Mouse (Mus musculus) kidney, postnatal 0 days (tissue): Measurements from ENCODE around the gene Gm9774. TPM values are rescaled to one million over a fixed set of nuclear protein-coding genes. Genes with fewer than 3 reads are reported as not detected.

Experiments used
- ATAC-seq: fragments of 200-750 bp; cut with Nextera tagmentation; replicated peaks from 2 replicates; pipeline ENCODE4 v1.8.0; 2017; ENCODE audit warnings: low read depth, moderate number of reproducible peaks, moderate TSS enrichment, moderate library complexity; ENCODE audit not compliant: low FRiP score
- DNase-seq: peaks from one replicate; pipeline ENCODE4 v3.0.0-alpha.2; 2016; ENCODE audit warnings: low spot score
- H3K27ac ChIP-seq: fragments of 300-500 bp; sonication (generic); 2 replicates; pipeline ENCODE4 v1.5.1; 2014; ENCODE audit warnings: mild to moderate bottlenecking
- H3K27me3 ChIP-seq: fragments of 300-500 bp; sonication (generic); 2 replicates; pipeline ENCODE4 v1.6.1; 2014; ENCODE audit warnings: low read length, mixed read lengths; ENCODE audit not compliant: insufficient read depth
- H3K36me3 ChIP-seq: fragments of 300-500 bp; sonication (generic); 2 replicates; pipeline ENCODE4 v1.6.1; 2014; ENCODE audit warnings: low read length, mixed read lengths; ENCODE audit not compliant: insufficient read depth
- H3K4me1 ChIP-seq: fragments of 300-500 bp; sonication (generic); replicated peaks from 2 replicates; pipeline ENCODE4 v1.6.1; 2014; ENCODE audit warnings: antibody characterized with exemption, low read length, mixed read lengths; ENCODE audit not compliant: insufficient read depth
- H3K4me2 ChIP-seq: fragments of 300-500 bp; sonication (generic); 2 replicates; pipeline ENCODE4 v1.6.1; 2014; ENCODE audit warnings: mild to moderate bottlenecking, low read length, moderate library complexity, mixed read lengths
- H3K4me3 ChIP-seq: fragments of 300-500 bp; sonication (generic); replicated peaks from 2 replicates; pipeline ENCODE4 v1.5.1; 2014; ENCODE audit warnings: low read depth, low read length
- H3K9ac ChIP-seq: fragments of 300-500 bp; sonication (generic); 2 replicates; pipeline ENCODE4 v1.6.1; 2014; ENCODE audit warnings: low read depth, low read length
- H3K9me3 ChIP-seq: fragments of 300-500 bp; sonication (generic); replicated peaks from 2 replicates; pipeline ENCODE4 v1.6.1; 2016; ENCODE audit warnings: low read length, inconsistent platforms, mixed read lengths
- CTCF ChIP-seq: IDR thresholded peaks from 2 replicates; pipeline ENCODE4 v1.5.1; 2016; ENCODE audit warnings: antibody characterized with exemption, low read depth, mild to moderate bottlenecking, moderate library complexity
- WGBS: fragments of 180-500 bp; shearing (Covaris S2); extraction: QIAGEN DNeasy Blood & Tissue Kit; methylation state at CpG from one replicate; pipeline ENCODE4 v1.1.7; 2014; 5-methylcytosine and 5-hydroxymethylcytosine counted together
- polyA plus RNA-seq: library from polyadenylated mRNA; unstranded; fragments of >200 nt; fragmentation: Nextera tagmentation; extraction: Ambion mirVana; gene quantifications from 2 replicates; pipeline ENCODE4 v1.2.1, GENCODE M21; 2015

The Gm9774 gene
- 9.6 and 10.3 TPM in 2 replicates for polyA plus RNA-seq

GRCm38 (mm10) chr3:92429323-92429722 is at the start of gene Gm9774:
Gene Gm9774, minus strand, starts transcription at chr3:92429423.
- ATAC-seq (no peak), DNase-seq (no peak)
- Histone ChIP-seq H3K9me3 (no peaks in the 10 kb centered on the region), H3K4me2 (no peak within 1 kb of the TSS), H3K4me3 (no peak within 1 kb of the TSS), H3K27me3 (no peaks in the 10 kb centered on the region), H3K9ac (no peak within 1 kb of the TSS), H3K4me1 (no peaks in the 10 kb centered on the region), H3K27ac (no peak within 1 kb of the TSS), H3K36me3 (no peaks in the 10 kb centered on the region)
- TF ChIP-seq CTCF = no peak
- 92% methylated on average over 6 of the region's 6 CpGs for WGBS

DNA sequence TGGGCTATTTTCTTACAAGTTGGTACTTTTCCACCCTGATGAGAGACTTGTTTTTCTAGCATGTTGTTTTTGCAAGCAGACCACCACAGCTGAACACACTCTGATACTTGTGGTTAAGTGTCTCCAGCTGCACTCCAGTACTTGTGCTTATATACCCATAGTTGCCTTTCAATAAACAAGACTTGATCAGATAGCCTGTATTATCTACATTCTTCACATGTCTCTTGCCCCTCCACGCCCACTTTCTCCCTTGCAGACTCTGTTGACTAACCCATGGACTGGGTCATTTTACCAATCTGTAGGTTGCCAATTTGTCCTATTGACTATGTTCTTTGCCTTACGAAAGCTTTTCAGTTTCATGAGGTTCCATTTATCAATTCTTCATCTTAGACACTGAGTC is 40.9 kb upstream of the Gm9774 start:
- Histone ChIP-seq H3K4me2 (no peak overlapping the region), H3K9me3 (no peaks in the 10 kb centered on the region), H3K27me3 (no peaks in the 10 kb centered on the region), H3K36me3 (no peaks in the 10 kb centered on the region), H3K9ac (no peak overlapping the region), H3K27ac (no peak overlapping the region), H3K4me3 (no peak overlapping the region), H3K4me1 (no peaks in the 10 kb centered on the region)
- WGBS = 79% methylated on average over 2 of the region's 2 CpGs
- DNase-seq (no peak), ATAC-seq (no peak)
- TF ChIP-seq CTCF = no peak

DNA sequence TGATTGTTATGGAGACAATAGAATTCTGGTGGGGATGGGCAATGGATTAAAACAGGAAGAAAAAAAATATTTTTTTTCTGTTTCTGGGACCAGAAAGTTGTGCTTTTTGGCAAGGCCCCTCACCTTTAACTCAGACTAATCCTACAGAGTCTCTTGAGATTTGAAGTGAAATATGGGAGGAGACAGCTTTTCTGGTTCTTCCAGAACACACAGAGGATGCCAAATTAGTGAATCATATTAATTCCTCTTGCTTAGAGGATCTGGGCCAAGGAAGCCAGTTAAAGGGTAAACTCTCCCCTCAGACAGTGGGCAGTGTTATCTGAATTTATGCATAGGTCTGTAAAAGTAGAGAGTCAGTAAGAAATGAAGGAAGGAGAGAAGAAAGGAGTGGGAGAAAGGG is 38.2 kb upstream of the Gm9774 start:
- Histone ChIP-seq H3K4me2 (no peak overlapping the region), H3K36me3 (no peaks in the 10 kb centered on the region)
- DNase-seq = no peak

GRCm38 (mm10) chr3:92466576-92466975 is 37.4 kb upstream of the Gm9774 start:
- WGBS = 93% methylated on average over 1 of the region's 1 CpGs
- TF ChIP-seq CTCF = no peak
- H3K4me1 ChIP-seq = no peaks in the 10 kb centered on the region
- H3K27me3 ChIP-seq = no peaks in the 10 kb centered on the region
- no peak overlapping the region for H3K4me2 ChIP-seq
- no peak overlapping the region for H3K27ac ChIP-seq
- no peak overlapping the region for H3K9ac ChIP-seq
- ATAC-seq (no peak), DNase-seq (no peak)
- H3K4me3 ChIP-seq = no peak overlapping the region
- no peaks in the 10 kb centered on the region for H3K9me3 ChIP-seq
- H3K36me3 ChIP-seq = no peaks in the 10 kb centered on the region

More for the DNA sequence above, 38.2 kb upstream of the Gm9774 start:
- H3K9me3 ChIP-seq = no peaks in the 10 kb centered on the region
- no peak for ATAC-seq
- no peaks in the 10 kb centered on the region for H3K4me1 ChIP-seq
- no peak overlapping the region for H3K9ac ChIP-seq
- no peak overlapping the region for H3K27ac ChIP-seq
- H3K4me3 ChIP-seq = no peak overlapping the region
- H3K27me3 ChIP-seq = no peaks in the 10 kb centered on the region
- TF ChIP-seq CTCF = no peak

DNA sequence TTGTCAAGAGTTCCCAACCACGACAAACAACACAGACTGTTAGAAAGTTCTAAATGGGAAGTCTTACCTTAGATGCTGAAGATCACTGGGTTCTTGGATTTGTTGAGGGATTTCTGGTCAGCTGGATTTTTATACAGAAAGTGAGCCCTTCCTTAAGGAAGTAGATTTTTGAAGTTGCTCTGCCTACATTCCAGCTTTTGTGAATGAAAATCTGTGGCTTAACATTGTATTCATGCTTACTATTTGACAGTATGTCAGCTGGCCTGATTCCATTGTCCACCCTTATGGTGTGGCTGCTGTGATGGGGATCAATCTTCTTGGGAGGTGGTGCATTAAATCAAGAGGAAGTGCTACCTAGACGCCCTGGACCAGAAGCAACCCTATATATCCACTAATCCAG is 29.4 kb upstream of the Gm9774 start, which contains the start of gene Sprr3:
Sprr3 (minus strand) TSS at position 101 of the 400 bp plus-strand sequence.
- Histone ChIP-seq H3K4me2 (no peak within 1 kb of the TSS), H3K36me3 (no peaks in the 10 kb centered on the region), H3K27me3 (no peaks in the 10 kb centered on the region), H3K27ac (no peak within 1 kb of the TSS), H3K4me1 (no peaks in the 10 kb centered on the region), H3K9me3 (no peaks in the 10 kb centered on the region), H3K9ac (no peak within 1 kb of the TSS), H3K4me3 (no peak within 1 kb of the TSS)
- ATAC-seq = no peak
- 53% methylated on average over 2 of the region's 2 CpGs for WGBS
- no peak for DNase-seq
- TF ChIP-seq CTCF = no peak

- Histone ChIP-seq H3K4me2 (no peak overlapping the region), H3K36me3 (no peaks in the 10 kb centered on the region), H3K9me3 (no peaks in the 10 kb centered on the region), H3K4me3 (no peak overlapping the region), H3K9ac (no peak overlapping the region), H3K27me3 (no peaks in the 10 kb centered on the region), H3K4me1 (no peaks in the 10 kb centered on the region), H3K27ac (no peak overlapping the region)
- TF ChIP-seq CTCF = no peak
- DNase-seq = no peak
- 86% methylated on average over 5 of the region's 5 CpGs for WGBS
- ATAC-seq = no peak
Measured at GRCm38 (mm10) chr3:92455151-92455550, 25.9 kb upstream of the Gm9774 start.

GRCm38 (mm10) chr3:92440177-92440576 is 11.0 kb upstream of the Gm9774 start:
- ATAC-seq = no peak
- no peak for TF ChIP-seq CTCF
- 79% methylated on average over 3 of the region's 3 CpGs for WGBS

More at GRCm38 (mm10) chr3:92440177-92440576, 11.0 kb upstream of the Gm9774 start:
- H3K4me2 ChIP-seq = no peak overlapping the region
- H3K27ac ChIP-seq = no peak overlapping the region
- DNase-seq = no peak
- no peaks in the 10 kb centered on the region for H3K9me3 ChIP-seq
- no peaks in the 10 kb centered on the region for H3K27me3 ChIP-seq
- no peaks in the 10 kb centered on the region for H3K4me1 ChIP-seq
- H3K4me3 ChIP-seq = no peak overlapping the region
- no peak overlapping the region for H3K9ac ChIP-seq
- no peaks in the 10 kb centered on the region for H3K36me3 ChIP-seq
